Mouse (Mus musculus): Measurements from ENCODE around the gene Csf3r. TPM values are rescaled to one million over a fixed set of nuclear protein-coding genes. Genes with fewer than 3 reads are reported as not detected.
"Not testable (repeated sequence)": the region's sequence is repeated elsewhere in the genome, so short reads cannot be mapped to it uniquely, and the experiment has no call there.

The Csf3r gene
- polyA plus RNA-seq (2016; fragmentation: Nextera tagmentation; extraction: Ambion mirVana), result 2.8 TPM in 2 replicates

GRCm38 (mm10) chr4:126024303-126024900 lies at the start of gene Csf3r:
Gene Csf3r, plus strand, starts transcription at chr4:126024550.
- no peak within 1 kb of the TSS for H3K27ac ChIP-seq
- H3K4me2 ChIP-seq, result peak within 1 kb of the TSS; percentile 23
- H3K36me3 ChIP-seq, result no peaks in the 10 kb centered on the region
- 17% methylated on average over 16 of the region's 16 CpGs for WGBS (ENCODE audit: insufficient replicate concordance)
- peak within 1 kb of the TSS; percentile 8; the same call in 1 of the 2 replicates for H3K4me3 ChIP-seq
- H3K9me3 ChIP-seq (replicated peaks), result no peaks in the 10 kb centered on the region
- H3K4me1 ChIP-seq, result peaks cover 32% of the 10 kb centered on the region
- 0 out of 2 replicates have a peak, but pooled peaks have one; percentile 22 for ATAC-seq
- no peak within 1 kb of the TSS for H3K9ac ChIP-seq
- H3K27me3 ChIP-seq (replicated peaks), result peaks cover 17% of the 10 kb centered on the region

GRCm38 (mm10) chr4:125977768-125978167 lies 46.6 kb upstream of the Csf3r start:
- Histone ChIP-seq H3K9ac (no peak overlapping the region), H3K4me1 (no peaks in the 10 kb centered on the region), H3K9me3 (replicated peaks) (no peaks in the 10 kb centered on the region), H3K27ac (no peak overlapping the region), H3K4me2 (no peak overlapping the region), H3K4me3 (no peak overlapping the region), H3K36me3 (no peaks in the 10 kb centered on the region), H3K27me3 (replicated peaks) (no peaks in the 10 kb centered on the region)
- 41% methylated on average over 9 of the region's 9 CpGs for WGBS (ENCODE audit: insufficient replicate concordance)
- no peak for ATAC-seq

GRCm38 (mm10) chr4:125983279-125983678 lies 41.1 kb upstream of the Csf3r start:
- no peak overlapping the region for H3K4me2 ChIP-seq
- no peaks in the 10 kb centered on the region for H3K4me1 ChIP-seq
- no peak overlapping the region for H3K4me3 ChIP-seq
- WGBS (ENCODE audit: insufficient replicate concordance), result 59% methylated on average over 8 of the region's 8 CpGs
- no peaks in the 10 kb centered on the region for H3K36me3 ChIP-seq
- 0 out of 2 replicates have a peak, but pooled peaks cover 7% of the 10 kb centered on the region for H3K27me3 ChIP-seq (replicated peaks)
- no peak for ATAC-seq
- H3K27ac ChIP-seq, result no peak overlapping the region
- H3K9me3 ChIP-seq (replicated peaks), result no peaks in the 10 kb centered on the region
- H3K9ac ChIP-seq, result no peak overlapping the region

- H3K9ac ChIP-seq; H3K4me2 ChIP-seq; H3K4me1 ChIP-seq; H3K9me3 ChIP-seq (replicated peaks); H3K27ac ChIP-seq; ATAC-seq; H3K36me3 ChIP-seq; H3K4me3 ChIP-seq: not testable (repeated sequence)
- H3K27me3 ChIP-seq (replicated peaks), result peaks cover 15% of the 10 kb centered on the region
- whole genome bisulfite sequencing (ENCODE audit: insufficient replicate concordance), result 32% methylated on average over 2 of the region's 2 CpGs
Observed at GRCm38 (mm10) chr4:125985703-125986102, 38.6 kb upstream of the Csf3r start.

GRCm38 (mm10) chr4:125987071-125987470 lies 37.3 kb upstream of the Csf3r start:
- H3K27me3 ChIP-seq (replicated peaks), result peaks cover 15% of the 10 kb centered on the region
- no peaks in the 10 kb centered on the region for H3K36me3 ChIP-seq
- no peak for ATAC-seq
- 0 out of 2 replicates have a peak, but pooled peaks cover 3% of the 10 kb centered on the region for H3K4me1 ChIP-seq
- H3K4me2 ChIP-seq, result no peak overlapping the region
- no peak overlapping the region for H3K27ac ChIP-seq
- WGBS (ENCODE audit: insufficient replicate concordance), result 45% methylated on average over 3 of the region's 3 CpGs
- H3K9me3 ChIP-seq (replicated peaks), result no peaks in the 10 kb centered on the region
- no peak overlapping the region for H3K4me3 ChIP-seq
- H3K9ac ChIP-seq, result no peak overlapping the region

- WGBS (ENCODE audit: insufficient replicate concordance), result 57% methylated on average over 11 of the region's 11 CpGs
- Histone ChIP-seq H3K36me3 (no peaks in the 10 kb centered on the region), H3K27me3 (replicated peaks) (peaks cover 15% of the 10 kb centered on the region), H3K9me3 (replicated peaks) (no peaks in the 10 kb centered on the region), H3K4me1 (0 out of 2 replicates have a peak, but pooled peaks cover 3% of the 10 kb centered on the region), H3K27ac (no peak overlapping the region), H3K4me3 (no peak overlapping the region), H3K9ac (no peak overlapping the region), H3K4me2 (no peak overlapping the region)
- no peak for ATAC-seq
Observed at GRCm38 (mm10) chr4:125989061-125989460, 35.3 kb upstream of the Csf3r start.

- H3K4me1 ChIP-seq, result 0 out of 2 replicates have a peak, but pooled peaks cover 3% of the 10 kb centered on the region
- H3K9ac ChIP-seq, result no peak overlapping the region
- ATAC-seq, result no peak
- no peak overlapping the region for H3K27ac ChIP-seq
- H3K9me3 ChIP-seq (replicated peaks), result no peaks in the 10 kb centered on the region
- no peak overlapping the region for H3K4me2 ChIP-seq
- H3K36me3 ChIP-seq, result no peaks in the 10 kb centered on the region
- peaks cover 15% of the 10 kb centered on the region for H3K27me3 ChIP-seq (replicated peaks)
- WGBS (ENCODE audit: insufficient replicate concordance), result 26% methylated on average over 6 of the region's 7 CpGs
- H3K4me3 ChIP-seq, result no peak overlapping the region
Observed at GRCm38 (mm10) chr4:125990143-125990542, 34.2 kb upstream of the Csf3r start.

GRCm38 (mm10) chr4:125992206-125992605 lies 32.1 kb upstream of the Csf3r start:
- no peaks in the 10 kb centered on the region for H3K9me3 ChIP-seq (replicated peaks)
- no peak overlapping the region for H3K27ac ChIP-seq
- H3K36me3 ChIP-seq, result no peaks in the 10 kb centered on the region
- peaks cover 15% of the 10 kb centered on the region for H3K27me3 ChIP-seq (replicated peaks)
- ATAC-seq, result no peak
- H3K4me2 ChIP-seq, result no peak overlapping the region
- 0 out of 2 replicates have a peak, but pooled peaks cover 3% of the 10 kb centered on the region for H3K4me1 ChIP-seq
- no peak overlapping the region for H3K9ac ChIP-seq
- no peak overlapping the region for H3K4me3 ChIP-seq
- 52% methylated on average over 3 of the region's 3 CpGs for WGBS (ENCODE audit: insufficient replicate concordance)

GRCm38 (mm10) chr4:125992906-125993305 lies 31.4 kb upstream of the Csf3r start:
- Histone ChIP-seq H3K9me3 (replicated peaks) (0 out of 2 replicates have a peak, but pooled peaks cover 7% of the 10 kb centered on the region), H3K27ac (no peak overlapping the region), H3K9ac (no peak overlapping the region), H3K4me3 (no peak overlapping the region), H3K36me3 (no peaks in the 10 kb centered on the region), H3K4me2 (no peak overlapping the region), H3K27me3 (replicated peaks) (peaks cover 11% of the 10 kb centered on the region), H3K4me1 (0 out of 2 replicates have a peak, but pooled peaks cover 3% of the 10 kb centered on the region)
- WGBS (ENCODE audit: insufficient replicate concordance), result 36% methylated on average over 2 of the region's 2 CpGs
- ATAC-seq, result no peak

GRCm38 (mm10) chr4:125996576-125996975 lies 27.8 kb upstream of the Csf3r start:
- H3K36me3 ChIP-seq, result no peaks in the 10 kb centered on the region
- no peak overlapping the region for H3K9ac ChIP-seq

GRCm38 (mm10) chr4:125997826-125998225 lies 26.5 kb upstream of the Csf3r start:
- H3K27ac ChIP-seq, result no peak overlapping the region
- H3K36me3 ChIP-seq, result no peaks in the 10 kb centered on the region
- 58% methylated on average over 2 of the region's 2 CpGs for WGBS (ENCODE audit: insufficient replicate concordance)
- H3K9me3 ChIP-seq (replicated peaks), result 0 out of 2 replicates have a peak, but pooled peaks cover 9% of the 10 kb centered on the region
- H3K4me3 ChIP-seq, result no peak overlapping the region
- no peak overlapping the region for H3K4me2 ChIP-seq
- ATAC-seq, result no peak
- H3K27me3 ChIP-seq (replicated peaks), result no peaks in the 10 kb centered on the region
- H3K9ac ChIP-seq, result no peak overlapping the region
- no peaks in the 10 kb centered on the region for H3K4me1 ChIP-seq

More at GRCm38 (mm10) chr4:125996576-125996975, 27.8 kb upstream of the Csf3r start:
- no peak overlapping the region for H3K4me2 ChIP-seq
- 9% methylated on average over 4 of the region's 4 CpGs for WGBS (ENCODE audit: insufficient replicate concordance)
- H3K27ac ChIP-seq, result no peak overlapping the region
- no peak overlapping the region for H3K4me3 ChIP-seq
- H3K4me1 ChIP-seq, result no peaks in the 10 kb centered on the region
- no peaks in the 10 kb centered on the region for H3K27me3 ChIP-seq (replicated peaks)
- no peak for ATAC-seq
- 0 out of 2 replicates have a peak, but pooled peaks cover 9% of the 10 kb centered on the region for H3K9me3 ChIP-seq (replicated peaks)

GRCm38 (mm10) chr4:126001311-126002199 lies 22.8 kb upstream of the Csf3r start:
- no peak for ATAC-seq
- WGBS (ENCODE audit: insufficient replicate concordance), result 72% methylated on average over 12 of the region's 12 CpGs
- Histone ChIP-seq H3K4me3 (no peak overlapping the region), H3K9me3 (replicated peaks) (0 out of 2 replicates have a peak, but pooled peaks cover 9% of the 10 kb centered on the region), H3K9ac (no peak overlapping the region), H3K4me1 (no peaks in the 10 kb centered on the region), H3K27ac (no peak overlapping the region), H3K27me3 (replicated peaks) (no peaks in the 10 kb centered on the region), H3K4me2 (no peak overlapping the region), H3K36me3 (no peaks in the 10 kb centered on the region)
